Mouse (Mus musculus): Measurements from ENCODE around the gene Rpp25l.

DNA sequence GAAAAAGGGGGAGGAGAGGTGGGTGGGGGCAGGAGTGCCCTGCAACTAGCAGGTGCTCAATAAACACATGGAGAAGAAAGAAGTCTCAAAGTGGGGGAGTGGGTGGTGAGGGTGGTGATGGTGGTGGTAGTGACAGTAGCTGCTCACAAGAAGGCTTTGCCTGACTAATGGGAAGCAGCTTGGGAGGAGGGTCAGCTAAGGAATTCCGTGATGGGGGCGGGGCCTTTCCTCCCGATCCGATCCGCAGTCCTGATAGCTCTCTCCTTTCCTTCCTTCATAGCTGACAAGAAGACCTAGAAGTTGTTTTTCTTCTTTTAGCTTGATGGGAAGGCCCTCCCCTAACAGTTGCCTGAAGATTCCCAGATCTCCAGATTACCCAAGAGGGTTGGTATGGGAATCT lies 8.7 kb downstream of the Rpp25l start:
- no peak for TF ChIP-seq MYOG (IDR thresholded peaks at IDR 0.05; ENCODE audit: control insufficient read depth, extremely low read depth, insufficient read length)
- TF ChIP-seq USF1 (IDR thresholded peaks at IDR 0.05; ENCODE audit: low read depth): no peak

All from C2C12 (cell line).